Mouse (Mus musculus): ENCODE results near the gene Mgrn1. TPM values are rescaled to one million over a fixed set of nuclear protein-coding genes. Genes with fewer than 3 reads are reported as not detected.
A peak's percentile ranks its signal among the peaks of the same experiment; 100 is the strongest.

Gene Mgrn1
- polyA plus RNA-seq (2012; ENCODE audit: insufficient read depth, insufficient read length, missing spikeins), result 66.4 and 75.4 TPM in 2 replicates

GRCm38 (mm10) chr16:4885760-4886689, at the start of gene Mgrn1:
Gene Mgrn1 (plus strand): TSS chr16:4886249.
- Histone ChIP-seq H3K4me1 (ENCODE audit: control insufficient read depth, insufficient read depth, low read length) (peaks cover 26% of the 10 kb centered on the region), H3K4me3 (ENCODE audit: insufficient read depth, low read length) (peak within 1 kb of the TSS; percentile 98), H3K27ac (ENCODE audit: insufficient read depth, low read depth, low read length) (peak within 1 kb of the TSS; percentile 96)
- TF ChIP-seq CTCF (IDR thresholded peaks at IDR 0.05; ENCODE audit: low read depth, low read length), result no peak
- TF ChIP-seq POLR2A (IDR thresholded peaks at IDR 0.05; ENCODE audit: borderline replicate concordance, low read depth, low read length), result no peak

GRCm38 (mm10) chr16:4837631-4838030, 48.4 kb upstream of the Mgrn1 start:
- TF ChIP-seq CTCF (IDR thresholded peaks at IDR 0.05; ENCODE audit: low read depth, low read length) (no peak), POLR2A (IDR thresholded peaks at IDR 0.05; ENCODE audit: borderline replicate concordance, low read depth, low read length) (no peak)

GRCm38 (mm10) chr16:4839552-4839951, 46.5 kb upstream of the Mgrn1 start:
- TF ChIP-seq CTCF (IDR thresholded peaks at IDR 0.05; ENCODE audit: low read depth, low read length) (no peak), POLR2A (IDR thresholded peaks at IDR 0.05; ENCODE audit: borderline replicate concordance, low read depth, low read length) (no peak)
- no peak overlapping the region for H3K4me3 ChIP-seq (ENCODE audit: insufficient read depth, low read length)
- peak overlapping the region; percentile 93 for H3K27ac ChIP-seq (ENCODE audit: insufficient read depth, low read depth, low read length)
- H3K4me1 ChIP-seq (ENCODE audit: control insufficient read depth, insufficient read depth, low read length), result peaks cover 37% of the 10 kb centered on the region

More at GRCm38 (mm10) chr16:4837631-4838030, 48.4 kb upstream of the Mgrn1 start:
- Histone ChIP-seq H3K4me3 (ENCODE audit: insufficient read depth, low read length) (no peak overlapping the region), H3K27ac (ENCODE audit: insufficient read depth, low read depth, low read length) (peak overlapping the region; percentile 44), H3K4me1 (ENCODE audit: control insufficient read depth, insufficient read depth, low read length) (peaks cover 44% of the 10 kb centered on the region)

GRCm38 (mm10) chr16:4840231-4840630, 45.8 kb upstream of the Mgrn1 start:
- no peak overlapping the region for H3K4me3 ChIP-seq (ENCODE audit: insufficient read depth, low read length)
- peaks cover 37% of the 10 kb centered on the region for H3K4me1 ChIP-seq (ENCODE audit: control insufficient read depth, insufficient read depth, low read length)
- TF ChIP-seq POLR2A (IDR thresholded peaks at IDR 0.05; ENCODE audit: borderline replicate concordance, low read depth, low read length) (no peak), CTCF (IDR thresholded peaks at IDR 0.05; ENCODE audit: low read depth, low read length) (no peak)
- H3K27ac ChIP-seq (ENCODE audit: insufficient read depth, low read depth, low read length), result peak overlapping the region; percentile 93

GRCm38 (mm10) chr16:4847041-4847440, 39.0 kb upstream of the Mgrn1 start:
- H3K27ac ChIP-seq (ENCODE audit: insufficient read depth, low read depth, low read length), result peak overlapping the region; percentile 56
- H3K4me1 ChIP-seq (ENCODE audit: control insufficient read depth, insufficient read depth, low read length), result peaks cover 15% of the 10 kb centered on the region
- TF ChIP-seq CTCF (IDR thresholded peaks at IDR 0.05; ENCODE audit: low read depth, low read length) (no peak), POLR2A (IDR thresholded peaks at IDR 0.05; ENCODE audit: borderline replicate concordance, low read depth, low read length) (no peak)
- no peak overlapping the region for H3K4me3 ChIP-seq (ENCODE audit: insufficient read depth, low read length)

GRCm38 (mm10) chr16:4848090-4848489, 38.0 kb upstream of the Mgrn1 start:
- TF ChIP-seq CTCF (IDR thresholded peaks at IDR 0.05; ENCODE audit: low read depth, low read length) (no peak), POLR2A (IDR thresholded peaks at IDR 0.05; ENCODE audit: borderline replicate concordance, low read depth, low read length) (no peak)
- no peak overlapping the region for H3K27ac ChIP-seq (ENCODE audit: insufficient read depth, low read depth, low read length)
- no peak overlapping the region for H3K4me3 ChIP-seq (ENCODE audit: insufficient read depth, low read length)
- H3K4me1 ChIP-seq (ENCODE audit: control insufficient read depth, insufficient read depth, low read length), result peaks cover 13% of the 10 kb centered on the region

GRCm38 (mm10) chr16:4850361-4850760, 35.7 kb upstream of the Mgrn1 start:
- TF ChIP-seq POLR2A (IDR thresholded peaks at IDR 0.05; ENCODE audit: borderline replicate concordance, low read depth, low read length) (no peak), CTCF (IDR thresholded peaks at IDR 0.05; ENCODE audit: low read depth, low read length) (no peak)
- H3K4me1 ChIP-seq (ENCODE audit: control insufficient read depth, insufficient read depth, low read length), result peaks cover 13% of the 10 kb centered on the region
- no peak overlapping the region for H3K4me3 ChIP-seq (ENCODE audit: insufficient read depth, low read length)
- no peak overlapping the region for H3K27ac ChIP-seq (ENCODE audit: insufficient read depth, low read depth, low read length)

- Histone ChIP-seq H3K4me1 (ENCODE audit: control insufficient read depth, insufficient read depth, low read length) (peaks cover 13% of the 10 kb centered on the region), H3K27ac (ENCODE audit: insufficient read depth, low read depth, low read length) (no peak overlapping the region), H3K4me3 (ENCODE audit: insufficient read depth, low read length) (no peak overlapping the region)
- TF ChIP-seq POLR2A (IDR thresholded peaks at IDR 0.05; ENCODE audit: borderline replicate concordance, low read depth, low read length), result no peak
- no peak for TF ChIP-seq CTCF (IDR thresholded peaks at IDR 0.05; ENCODE audit: low read depth, low read length)
Observed at GRCm38 (mm10) chr16:4850938-4851628, 35.0 kb upstream of the Mgrn1 start.

- H3K4me3 ChIP-seq (ENCODE audit: insufficient read depth, low read length), result no peak overlapping the region
- TF ChIP-seq CTCF (IDR thresholded peaks at IDR 0.05; ENCODE audit: low read depth, low read length) (no peak), POLR2A (IDR thresholded peaks at IDR 0.05; ENCODE audit: borderline replicate concordance, low read depth, low read length) (no peak)
- H3K27ac ChIP-seq (ENCODE audit: insufficient read depth, low read depth, low read length), result no peak overlapping the region
- H3K4me1 ChIP-seq (ENCODE audit: control insufficient read depth, insufficient read depth, low read length), result no peaks in the 10 kb centered on the region
Observed at GRCm38 (mm10) chr16:4855046-4855650, 30.9 kb upstream of the Mgrn1 start.

Measured in bone marrow macrophage, adult 2 months (primary cell).